Mouse (Mus musculus) ovary, adult 2 months (tissue): ENCODE data around the gene Gabra3. TPM values are rescaled to one million over a fixed set of nuclear protein-coding genes. Genes with fewer than 3 reads are reported as not detected.

Source experiments
- polyA plus RNA-seq: library from polyadenylated mRNA; depleted of rRNA; stranded (reverse); fragments of >200 nt; gene quantifications from 2 replicates; pipeline ENCODE4 v1.2.3, GENCODE M21; 2012; rRNA removed

The Gabra3 gene
- polyA plus RNA-seq, result 2.3 and 4.0 TPM in 2 replicates

GRCm38 (mm10) chrX:72656230-72656898, at the start of gene Gabra3:
Gene Gabra3 (minus strand): TSS chrX:72656848.

GRCm38 (mm10) chrX:72386758-72387157, 269.9 kb downstream of the Gabra3 start, which contains the start of gene Magea10:
Gene Magea10 (minus strand): TSS chrX:72386858.

Other genes starting within 250 kb of the Gabra3 start
- gene Gabrq, start 168.3 kb upstream of the Gabra3 start, polyA plus RNA-seq, result 0.21 and 0.25 TPM in 2 replicates